Mouse (Mus musculus) liver, embryonic 12.5 days (tissue): ENCODE data around the gene Timeless. TPM values are rescaled to one million over a fixed set of nuclear protein-coding genes. Genes with fewer than 3 reads are reported as not detected.

Source experiments
- ATAC-seq: fragments of 200-750 bp; cut with Nextera tagmentation; 2 replicates; pipeline ENCODE4 v1.8.0; 2017; ENCODE audit warnings: moderate number of reproducible peaks, mild to moderate bottlenecking, moderate library complexity
- H3K27ac ChIP-seq: fragments of 300-500 bp; sonication (generic); 2 replicates; pipeline ENCODE4 v1.5.1; 2016; ENCODE audit warnings: mild to moderate bottlenecking
- H3K27me3 ChIP-seq: fragments of 300-500 bp; sonication (generic); replicated peaks from 2 replicates; pipeline ENCODE4 v1.6.1; 2016; ENCODE audit warnings: mild to moderate bottlenecking, moderate library complexity
- H3K36me3 ChIP-seq: fragments of 300-500 bp; sonication (generic); 2 replicates; pipeline ENCODE4 v1.6.1; 2016; ENCODE audit warnings: mild to moderate bottlenecking, moderate library complexity
- H3K4me1 ChIP-seq: fragments of 300-500 bp; sonication (generic); 2 replicates; pipeline ENCODE4 v1.6.1; 2016
- H3K4me2 ChIP-seq: fragments of 300-500 bp; sonication (generic); 2 replicates; pipeline ENCODE4 v1.6.1; 2016; ENCODE audit warnings: mild to moderate bottlenecking, moderate library complexity
- H3K4me3 ChIP-seq: fragments of 300-500 bp; sonication (generic); 2 replicates; pipeline ENCODE4 v1.5.1; 2016; ENCODE audit warnings: mild to moderate bottlenecking, moderate library complexity
- H3K9ac ChIP-seq: fragments of 300-500 bp; sonication (generic); 2 replicates; pipeline ENCODE4 v1.6.1; 2016; ENCODE audit warnings: mild to moderate bottlenecking, moderate library complexity
- H3K9me3 ChIP-seq: fragments of 300-500 bp; sonication (generic); replicated peaks from 2 replicates; pipeline ENCODE4 v1.6.1; 2016; ENCODE audit warnings: mild to moderate bottlenecking, moderate library complexity
- WGBS: fragments of 180-500 bp; shearing (Covaris S2); methylation state at CpG from one replicate; pipeline ENCODE4 v1.1.7; 2016; ENCODE audit not compliant: insufficient replicate concordance; 5-methylcytosine and 5-hydroxymethylcytosine counted together
- polyA plus RNA-seq: library from polyadenylated mRNA; unstranded; fragments of >200 nt; fragmentation: Nextera tagmentation; extraction: Ambion mirVana; gene quantifications from 2 replicates; pipeline ENCODE4 v1.2.1, GENCODE M21; 2016

Gene Timeless
- polyA plus RNA-seq, 1 experiment from 2014 or later, result 46.5 TPM

DNA sequence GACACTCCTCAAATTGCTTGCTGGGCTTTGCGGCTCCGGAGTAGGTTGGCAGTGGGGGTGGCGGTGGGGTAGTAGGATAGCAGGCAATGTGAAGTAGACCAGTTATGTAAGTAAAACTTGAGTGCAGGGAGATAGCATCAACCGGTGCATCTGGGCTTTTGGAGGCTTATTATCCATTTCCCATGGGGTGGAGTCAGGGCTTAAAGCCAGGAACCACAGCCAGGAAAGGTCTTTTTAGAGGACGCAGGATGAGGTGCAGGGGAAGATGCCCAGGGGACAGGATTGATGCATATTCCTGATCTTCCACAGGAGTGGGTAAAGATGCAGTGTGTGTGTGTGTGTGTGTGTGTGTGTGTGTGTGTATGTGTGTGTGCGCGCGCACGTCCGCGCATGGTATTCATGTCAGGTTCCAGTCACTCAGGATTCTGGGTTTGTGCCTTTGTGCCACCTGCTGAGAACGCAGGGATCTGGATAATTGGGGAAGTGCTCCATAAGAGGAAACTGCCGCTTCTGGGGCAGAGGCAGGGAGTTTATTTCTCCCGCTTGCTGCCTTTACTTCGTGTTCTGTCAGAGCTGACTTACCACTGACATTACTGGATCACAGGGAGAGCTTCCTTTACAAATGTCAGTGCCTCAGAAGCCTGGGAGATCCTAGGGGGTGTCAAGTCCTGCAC lies 6.1 kb downstream of the Timeless start:
- Histone ChIP-seq H3K36me3 (peaks cover 64% of the 10 kb centered on the region), H3K27me3 (no peaks in the 10 kb centered on the region), H3K9ac (no peak overlapping the region), H3K4me3 (no peak overlapping the region), H3K4me2 (no peak overlapping the region), H3K27ac (0 out of 2 replicates have a peak overlapping the region, but pooled peaks have one; percentile 17), H3K4me1 (peaks cover 54% of the 10 kb centered on the region), H3K9me3 (no peaks in the 10 kb centered on the region)
- no peak for ATAC-seq
- 72% methylated on average over 15 of the region's 15 CpGs for whole genome bisulfite sequencing

DNA sequence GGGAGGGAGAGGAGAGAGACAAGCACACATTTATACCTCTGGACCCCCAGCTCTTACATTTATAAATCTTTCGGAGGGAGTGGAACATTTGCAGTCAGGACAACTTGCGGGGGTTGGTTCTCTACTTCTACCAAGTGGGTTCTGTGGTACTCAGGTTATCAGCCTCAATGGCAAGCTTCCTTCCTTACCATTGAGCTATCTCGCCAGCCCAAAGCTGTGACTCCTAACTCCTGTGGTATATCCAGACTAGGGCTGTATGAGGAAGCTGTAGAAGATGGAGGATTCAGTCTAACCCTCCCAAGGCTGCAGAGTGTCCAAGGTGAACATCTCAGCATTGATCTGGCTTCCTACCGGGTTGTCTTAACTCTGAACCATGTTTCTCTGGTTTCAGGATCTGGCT lies 7.3 kb downstream of the Timeless start:
- H3K4me1 ChIP-seq, result peaks cover 44% of the 10 kb centered on the region
- peaks cover 71% of the 10 kb centered on the region for H3K36me3 ChIP-seq
- no peak overlapping the region for H3K4me3 ChIP-seq
- H3K9ac ChIP-seq, result no peak overlapping the region
- H3K9me3 ChIP-seq, result no peaks in the 10 kb centered on the region
- no peak overlapping the region for H3K4me2 ChIP-seq
- 69% methylated on average over 4 of the region's 4 CpGs for WGBS
- peak overlapping the region; percentile 22; the same call in 1 of the 2 replicates for H3K27ac ChIP-seq
- no peak for ATAC-seq
- H3K27me3 ChIP-seq, result no peaks in the 10 kb centered on the region

DNA sequence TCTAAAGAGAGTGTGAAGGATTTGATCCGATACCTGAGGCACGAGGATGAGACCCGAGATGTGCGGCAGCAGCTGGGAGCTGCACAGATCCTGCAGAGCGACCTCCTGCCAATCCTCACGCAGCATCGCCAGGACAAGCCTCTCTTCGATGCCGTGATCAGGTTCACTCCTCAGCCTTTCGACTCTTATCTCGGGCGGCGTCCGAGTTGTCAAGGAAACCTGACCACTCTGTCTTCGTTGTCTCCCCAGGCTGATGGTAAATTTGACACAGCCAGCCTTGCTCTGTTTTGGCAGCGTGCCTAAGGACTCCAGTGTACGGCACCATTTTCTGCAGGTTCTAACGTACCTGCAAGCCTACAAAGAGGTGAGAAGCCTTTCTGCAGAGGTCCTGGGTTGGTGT lies 8.3 kb downstream of the Timeless start:
- Histone ChIP-seq H3K27me3 (no peaks in the 10 kb centered on the region), H3K27ac (no peak overlapping the region), H3K4me3 (no peak overlapping the region), H3K9me3 (no peaks in the 10 kb centered on the region), H3K4me2 (no peak overlapping the region), H3K36me3 (peaks cover 73% of the 10 kb centered on the region), H3K4me1 (peaks cover 38% of the 10 kb centered on the region), H3K9ac (no peak overlapping the region)
- WGBS, result 54% methylated on average over 18 of the region's 18 CpGs
- ATAC-seq, result no peak

DNA sequence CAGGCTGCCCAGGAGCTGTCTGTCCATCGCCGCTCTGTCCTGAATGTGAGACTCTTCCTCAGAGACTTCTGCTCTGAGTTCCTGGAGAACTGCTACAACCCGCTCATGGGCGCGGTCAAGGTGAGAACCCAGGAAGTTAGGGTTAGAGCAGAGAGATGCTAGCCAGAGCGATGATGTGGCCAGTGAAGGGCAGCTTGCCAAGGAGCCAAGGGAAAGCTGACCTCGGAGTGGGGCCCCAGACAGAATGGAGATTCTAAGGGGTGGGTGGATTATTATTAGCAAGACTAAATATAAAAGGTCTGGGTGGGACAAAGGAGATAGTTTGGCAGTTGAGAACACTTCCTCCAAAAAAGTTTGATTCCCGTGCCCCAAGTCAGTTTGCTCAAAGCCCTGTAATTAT lies 11.4 kb downstream of the Timeless start:
- Histone ChIP-seq H3K27me3 (no peaks in the 10 kb centered on the region), H3K4me1 (peaks cover 23% of the 10 kb centered on the region), H3K9ac (no peak overlapping the region), H3K4me2 (no peak overlapping the region), H3K27ac (no peak overlapping the region), H3K9me3 (no peaks in the 10 kb centered on the region), H3K36me3 (peaks cover 93% of the 10 kb centered on the region), H3K4me3 (no peak overlapping the region)
- ATAC-seq, result no peak
- 89% methylated on average over 8 of the region's 8 CpGs for WGBS

DNA sequence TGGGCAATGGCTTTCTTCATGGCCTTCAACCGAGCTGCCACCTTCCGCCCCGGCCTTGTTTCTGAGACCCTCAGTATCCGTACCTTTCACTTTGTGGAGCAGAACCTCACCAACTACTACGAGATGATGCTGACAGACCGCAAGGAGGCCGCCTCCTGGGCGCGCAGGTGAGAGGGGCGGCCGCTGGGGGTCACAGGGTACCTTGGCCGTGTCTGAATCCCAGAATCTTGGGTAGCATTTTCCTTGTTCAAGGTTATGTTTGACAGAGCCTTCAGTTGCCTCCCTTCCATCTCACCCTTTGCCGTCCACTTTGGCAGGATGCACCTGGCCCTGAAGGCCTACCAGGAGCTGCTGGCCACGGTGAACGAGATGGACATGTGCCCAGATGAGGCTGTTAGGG lies 12.3 kb downstream of the Timeless start:
- no peak overlapping the region for H3K27ac ChIP-seq
- H3K27me3 ChIP-seq, result no peaks in the 10 kb centered on the region
- H3K9me3 ChIP-seq, result no peaks in the 10 kb centered on the region
- H3K4me3 ChIP-seq, result no peak overlapping the region
- ATAC-seq, result no peak
- 90% methylated on average over 15 of the region's 15 CpGs for WGBS
- peaks cover 98% of the 10 kb centered on the region for H3K36me3 ChIP-seq
- no peak overlapping the region for H3K4me2 ChIP-seq
- peaks cover 14% of the 10 kb centered on the region for H3K4me1 ChIP-seq
- H3K9ac ChIP-seq, result no peak overlapping the region

DNA sequence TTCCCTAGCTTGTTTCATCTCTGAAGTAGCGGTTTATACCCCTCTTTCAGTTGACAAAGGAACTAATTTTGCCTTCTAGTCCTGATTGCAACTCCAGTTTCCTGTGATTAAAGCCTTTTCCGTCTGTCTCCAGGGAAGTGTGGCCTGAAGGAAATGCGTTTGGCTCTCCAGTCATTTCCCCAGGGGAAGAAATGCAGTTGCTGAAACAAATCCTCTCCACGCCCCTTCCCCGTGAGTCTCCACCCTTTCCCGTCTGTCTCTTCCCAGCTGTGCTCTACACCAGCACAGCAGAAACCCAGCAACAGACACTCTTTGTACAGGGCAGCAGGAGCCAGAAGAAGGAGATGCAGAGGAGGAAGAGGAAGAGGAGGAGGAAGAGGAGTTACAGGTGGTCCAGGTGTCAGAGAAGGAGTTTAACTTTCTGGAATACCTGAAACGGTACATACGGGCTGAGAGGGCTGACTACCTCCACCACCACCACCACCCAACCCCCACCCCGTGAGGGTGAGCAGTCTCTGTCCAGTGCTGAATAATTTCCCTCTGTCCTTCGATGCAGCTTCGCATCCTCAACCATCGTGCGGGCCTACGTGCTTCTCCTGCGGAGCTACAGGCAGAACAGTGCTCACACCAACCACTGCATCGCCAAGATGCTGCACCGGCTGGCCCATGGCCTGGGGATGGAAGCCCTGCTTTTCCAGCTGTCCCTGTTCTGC lies 15.3 kb downstream of the Timeless start:
- no peak for ATAC-seq

DNA sequence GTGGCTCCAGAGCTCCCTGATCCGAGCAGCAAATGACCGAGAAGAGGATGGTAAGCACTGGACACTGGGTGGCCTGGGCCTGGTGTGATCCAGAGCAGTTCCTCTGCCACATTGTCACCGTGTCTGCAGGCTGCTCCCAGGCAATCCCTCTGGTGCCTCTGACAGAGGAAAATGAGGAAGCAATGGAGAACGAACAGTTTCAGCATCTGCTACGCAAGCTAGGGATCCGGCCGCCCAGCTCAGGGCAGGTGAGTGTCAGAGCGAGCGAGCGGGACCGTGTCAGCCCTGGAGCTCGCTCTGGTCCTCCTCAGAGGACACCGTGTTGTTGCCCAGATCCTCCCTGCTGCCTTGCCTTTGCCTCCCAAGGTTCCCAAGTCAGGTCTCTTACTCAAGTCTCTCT lies 18.7 kb downstream of the Timeless start:
- Histone ChIP-seq H3K9ac (no peak overlapping the region), H3K9me3 (no peaks in the 10 kb centered on the region), H3K4me1 (no peaks in the 10 kb centered on the region), H3K27me3 (no peaks in the 10 kb centered on the region), H3K27ac (no peak overlapping the region), H3K36me3 (peaks cover 80% of the 10 kb centered on the region), H3K4me3 (no peak overlapping the region), H3K4me2 (no peak overlapping the region)
- no peak for ATAC-seq
- 87% methylated on average over 13 of the region's 13 CpGs for WGBS

More for the DNA sequence above, 15.3 kb downstream of the Timeless start:
- Histone ChIP-seq H3K27me3 (no peaks in the 10 kb centered on the region), H3K4me3 (no peak overlapping the region), H3K9ac (no peak overlapping the region), H3K27ac (0 out of 2 replicates have a peak overlapping the region, but pooled peaks have one; percentile 47), H3K9me3 (no peaks in the 10 kb centered on the region), H3K4me2 (no peak overlapping the region), H3K4me1 (no peaks in the 10 kb centered on the region), H3K36me3 (peaks cover 100% of the 10 kb centered on the region)
- 81% methylated on average over 17 of the region's 17 CpGs for WGBS

DNA sequence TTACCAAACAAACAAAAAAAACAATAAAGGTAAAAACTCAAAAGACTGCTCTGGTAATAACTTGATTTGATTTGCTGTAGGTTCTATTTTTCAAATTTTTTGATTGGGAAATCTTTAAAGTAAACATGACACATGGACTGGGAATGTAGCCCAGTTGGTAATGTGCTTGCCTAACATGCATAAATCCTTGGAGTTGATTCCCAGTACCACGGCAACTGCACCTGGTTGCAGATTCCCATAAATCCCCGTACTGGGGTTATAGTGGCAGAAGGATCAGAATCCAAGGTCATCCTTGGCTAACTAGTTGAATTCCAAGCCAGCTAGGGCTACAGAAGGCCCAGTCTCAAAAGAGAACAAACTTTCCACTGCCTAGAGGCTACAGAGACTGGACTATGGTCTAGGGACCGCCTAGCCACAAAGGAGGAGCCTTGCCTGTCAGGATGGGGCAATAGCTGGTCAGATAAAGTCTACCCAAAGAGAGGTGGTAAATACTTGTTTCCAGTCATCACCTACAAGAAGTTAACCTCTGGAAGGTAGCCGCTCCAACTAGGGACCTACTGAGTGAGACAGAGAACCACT lies 21.9 kb downstream of the Timeless start, which contains the start of gene Apon:
Apon (plus strand) TSS at position 420 of the 579 bp plus-strand sequence.
- Histone ChIP-seq H3K27ac (no peak within 1 kb of the TSS), H3K4me2 (no peak within 1 kb of the TSS), H3K9ac (no peak within 1 kb of the TSS), H3K36me3 (peaks cover 48% of the 10 kb centered on the region), H3K4me3 (no peak within 1 kb of the TSS), H3K9me3 (no peaks in the 10 kb centered on the region), H3K4me1 (0 out of 2 replicates have a peak, but pooled peaks cover under 1% of the 10 kb centered on the region), H3K27me3 (no peaks in the 10 kb centered on the region)
- WGBS, result 77% methylated on average over 4 of the region's 4 CpGs
- no peak for ATAC-seq

DNA sequence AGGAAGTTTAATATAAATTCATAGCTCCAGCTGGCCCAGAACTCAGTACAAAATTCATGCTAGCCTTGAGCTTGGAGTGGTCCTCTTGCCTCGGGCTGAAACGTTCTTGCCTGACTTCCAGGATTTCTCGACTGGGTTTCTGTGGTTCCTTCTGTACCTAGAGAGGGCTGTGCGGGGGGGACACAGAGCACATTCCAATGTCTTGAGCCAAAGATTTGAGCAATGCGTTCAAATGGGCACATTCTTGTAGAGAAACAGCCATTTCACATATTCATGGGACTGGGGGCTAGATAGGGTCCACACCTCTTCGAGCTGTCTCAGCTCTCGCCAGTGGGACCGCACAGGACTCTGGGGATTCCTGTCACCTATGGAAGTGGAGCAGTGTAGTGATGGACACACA lies 24.1 kb downstream of the Timeless start:
- no peaks in the 10 kb centered on the region for H3K27me3 ChIP-seq
- H3K4me2 ChIP-seq, result no peak overlapping the region
- H3K27ac ChIP-seq, result no peak overlapping the region
- peaks cover 9% of the 10 kb centered on the region; the same call in 1 of the 2 replicates for H3K4me1 ChIP-seq
- H3K9ac ChIP-seq, result no peak overlapping the region
- WGBS, result 78% methylated on average over 8 of the region's 8 CpGs
- no peak for ATAC-seq
- H3K9me3 ChIP-seq, result no peaks in the 10 kb centered on the region
- H3K4me3 ChIP-seq, result no peak overlapping the region
- peaks cover 26% of the 10 kb centered on the region for H3K36me3 ChIP-seq

DNA sequence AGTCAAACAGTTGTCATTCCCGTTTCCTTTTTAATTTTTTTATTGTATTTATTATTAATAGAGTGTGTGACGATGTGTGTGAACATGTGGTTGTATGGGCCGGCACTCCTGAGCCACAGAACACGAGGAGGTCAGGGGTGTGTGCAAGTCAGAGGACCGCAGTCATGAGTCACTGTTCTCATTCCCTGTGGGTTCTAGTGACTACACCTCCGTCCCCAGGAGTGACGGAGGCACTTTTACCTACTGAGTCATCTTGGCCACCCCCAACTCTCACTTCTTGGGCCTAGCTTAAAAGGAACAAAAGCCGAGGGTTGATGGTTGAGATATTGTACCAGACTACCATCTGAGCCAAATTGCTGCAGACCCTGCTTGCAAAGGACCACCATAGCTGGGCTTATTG lies 24.5 kb downstream of the Timeless start:
- Histone ChIP-seq H3K9me3 (no peaks in the 10 kb centered on the region), H3K9ac (no peak overlapping the region), H3K27me3 (no peaks in the 10 kb centered on the region), H3K27ac (no peak overlapping the region), H3K4me2 (no peak overlapping the region), H3K36me3 (peaks cover 22% of the 10 kb centered on the region), H3K4me3 (no peak overlapping the region), H3K4me1 (peaks cover 9% of the 10 kb centered on the region; the same call in 1 of the 2 replicates)
- ATAC-seq, result no peak
- WGBS, result 79% methylated on average over 8 of the region's 8 CpGs

DNA sequence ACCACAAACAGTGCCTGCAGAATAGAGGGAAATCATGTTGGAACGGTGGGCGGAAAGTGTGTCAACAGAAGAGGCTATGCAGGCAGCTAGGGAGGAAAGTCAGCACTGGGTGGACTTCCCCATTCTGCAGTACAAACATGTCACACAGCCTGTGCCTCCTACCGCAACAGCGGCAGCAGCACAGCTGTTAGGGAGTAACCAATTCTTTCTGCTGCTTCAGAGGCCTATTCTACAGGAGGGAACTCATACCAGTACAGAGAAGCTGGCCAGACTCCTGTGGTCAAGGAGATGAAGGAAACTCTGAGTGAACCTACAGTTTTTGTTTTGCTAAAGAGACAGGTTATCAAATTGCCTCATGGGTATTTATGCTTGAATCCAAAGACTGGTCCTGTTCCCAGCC lies 27.1 kb downstream of the Timeless start:
- Histone ChIP-seq H3K4me2 (no peak overlapping the region), H3K27ac (0 out of 2 replicates have a peak overlapping the region, but pooled peaks have one; percentile 5), H3K27me3 (no peaks in the 10 kb centered on the region), H3K4me3 (no peak overlapping the region), H3K9me3 (no peaks in the 10 kb centered on the region), H3K9ac (no peak overlapping the region), H3K4me1 (peaks cover 9% of the 10 kb centered on the region; the same call in 1 of the 2 replicates), H3K36me3 (no peaks in the 10 kb centered on the region)
- WGBS, result 20% methylated on average over 4 of the region's 4 CpGs
- ATAC-seq, result no peak

DNA sequence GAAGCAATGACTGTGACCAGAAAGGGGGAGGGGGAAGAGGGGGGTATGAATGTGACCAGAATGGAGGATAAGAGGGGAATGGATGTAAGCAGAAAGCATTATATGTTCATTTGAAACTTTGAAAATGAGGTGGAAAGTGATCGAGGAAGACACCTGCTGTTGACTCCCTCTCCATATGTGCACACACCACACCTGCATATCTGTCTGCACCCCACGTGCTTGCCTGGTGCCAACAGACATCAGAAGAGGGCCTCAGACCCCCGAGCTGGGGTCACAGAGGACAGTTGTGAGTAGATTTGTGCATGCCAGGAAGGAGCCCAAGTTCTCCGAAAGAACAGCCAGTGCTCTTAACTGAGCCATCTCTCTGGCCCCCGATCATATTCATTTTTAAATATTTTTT lies 28.1 kb downstream of the Timeless start:
- Histone ChIP-seq H3K4me2 (no peak overlapping the region), H3K27ac (no peak overlapping the region), H3K36me3 (no peaks in the 10 kb centered on the region), H3K4me1 (peaks cover 9% of the 10 kb centered on the region; the same call in 1 of the 2 replicates), H3K4me3 (no peak overlapping the region), H3K9ac (no peak overlapping the region), H3K27me3 (no peaks in the 10 kb centered on the region), H3K9me3 (no peaks in the 10 kb centered on the region)
- no peak for ATAC-seq
- WGBS, result 69% methylated on average over 5 of the region's 5 CpGs
